ENCODE assay signal across 14 mouse cellular contexts in genomic region chr3:152793006-152793405, GRCm38 (mm10).
"Had no signal": no experiment of that assay in that cellular context is flagged by ENCODE, and none has a peak within 500 bp of the region (broad histone marks: within the 10 kb centered on the region; RNA-seq: fewer than 3 reads in every experiment).

No protein-coding gene starts in this region.

- H3K9ac ChIP-seq: liver, embryonic 14.5 days; neural tube, embryonic 15.5 days; stomach, embryonic 15.5 days had no signal

- H3K9me3 ChIP-seq: midbrain, embryonic 10.5 days; neural tube, embryonic 15.5 days; stomach, embryonic 15.5 days had no signal

- H3K4me1 ChIP-seq: neural tube, embryonic 15.5 days; stomach, embryonic 15.5 days had no signal

- H3K4me3 ChIP-seq: midbrain, embryonic 10.5 days; myocyte; neural tube, embryonic 15.5 days; stomach, embryonic 15.5 days had no signal

- H3K27me3 ChIP-seq: neural tube, embryonic 15.5 days; stomach, embryonic 15.5 days had no signal

- DNase-seq: left cerebral cortex, postnatal 4 days; lung, adult 18-20 months; lung, postnatal 36 days; midbrain, embryonic 14.5 days; right cerebral cortex, adult 18-20 months; right cerebral cortex, postnatal 25 days; thymus, postnatal 36 days had no signal

- H3K4me2 ChIP-seq: neural tube, embryonic 15.5 days; stomach, embryonic 15.5 days had no signal

- H3K36me3 ChIP-seq: neural tube, embryonic 15.5 days; stomach, embryonic 15.5 days had no signal

- H3K27ac ChIP-seq: kidney, postnatal 0 days; liver, embryonic 14.5 days; midbrain, embryonic 10.5 days; neural tube, embryonic 15.5 days; stomach, embryonic 15.5 days had no signal

- ATAC-seq: lung, postnatal 0 days had no signal
